Mouse (Mus musculus) bone marrow macrophage, adult 2 months (primary cell): Measurements from ENCODE around the gene Krtap10-4.

ENCODE experiments used
- CTCF ChIP-seq: IDR thresholded peaks from 2 replicates; pipeline ENCODE4 v1.5.1; 2012; ENCODE audit warnings: low read depth, mild to moderate bottlenecking, low read length, moderate library complexity
- POLR2A ChIP-seq: IDR thresholded peaks from 2 replicates; pipeline ENCODE4 v1.6.1; 2012; ENCODE audit warnings: mild to moderate bottlenecking, low read depth, low read length, borderline replicate concordance

DNA sequence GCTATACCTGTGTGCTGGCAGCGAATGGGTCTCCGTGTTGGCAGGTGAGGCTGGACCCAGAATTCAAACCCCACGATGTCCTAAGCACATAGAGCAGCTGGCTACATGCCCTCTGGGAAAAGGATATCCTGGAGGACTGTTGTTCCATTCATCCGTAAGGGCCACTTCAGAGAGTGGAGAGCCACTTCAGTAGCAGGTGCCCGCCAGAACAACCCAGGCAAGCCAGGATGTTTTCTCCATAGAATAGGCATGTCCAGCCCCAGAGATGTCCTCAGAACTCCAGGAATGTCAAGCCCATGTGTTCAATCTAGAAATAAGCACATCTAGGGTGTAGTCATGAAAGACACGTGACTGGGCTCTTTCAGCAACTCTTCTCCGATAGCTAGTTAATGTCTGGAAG lies 42.8 kb upstream of the Krtap10-4 start:
- TF ChIP-seq CTCF (no peak), POLR2A (no peak)
